8 mouse cellular contexts compared by ENCODE assay signal in genomic region chr5:111619974-111620373, GRCm38 (mm10).
A peak's percentile ranks its signal among the peaks of the same experiment; 100 is the strongest.
DNase-seq lines count a peak whose midpoint lies in the region; ATAC-seq and TF ChIP-seq lines count a peak whose summit lies in the region.

No protein-coding gene starts in this region.

- no peak for TF ChIP-seq CTCF in forebrain, postnatal 0 days (IDR thresholded peaks at IDR 0.05; ENCODE audit: low read depth)
- TF ChIP-seq CTCF in kidney, adult 2 months (conservative IDR thresholded peaks at IDR 0.05; ENCODE audit: insufficient read depth, insufficient read length, low read depth, low read length) = no peak

- H3K9ac ChIP-seq in liver, embryonic 16.5 days (ENCODE audit: low read depth, low read length) = no peak overlapping the region
- no peak overlapping the region for H3K9ac ChIP-seq in liver, embryonic 12.5 days
- 0 out of 2 replicates have a peak overlapping the region, but pooled peaks have one; percentile 14 for H3K9ac ChIP-seq in forebrain, postnatal 0 days
- 0 out of 2 replicates have a peak overlapping the region, but pooled peaks have one; percentile 20 for H3K9ac ChIP-seq in midbrain, embryonic 16.5 days (ENCODE audit: low read depth, low read length)
- no peak overlapping the region for H3K9ac ChIP-seq in liver, embryonic 11.5 days (ENCODE audit: low read depth, low read length)

- no peak for DNase-seq in forebrain, postnatal 0 days
- peak; percentile 17 for DNase-seq in kidney, adult 2 months
- no peak for DNase-seq in embryo, embryonic 10.5 days (ENCODE audit: low spot score)
- DNase-seq in thymus, postnatal 0 days (ENCODE audit: low spot score) = no peak
- DNase-seq in liver, embryonic 11.5 days (ENCODE audit: low spot score) = no peak

- 28% methylated on average over 9 of the region's 9 CpGs for WGBS in liver, embryonic 16.5 days (ENCODE audit: insufficient replicate concordance)
- 34% methylated on average over 9 of the region's 9 CpGs for WGBS in liver, embryonic 12.5 days (ENCODE audit: insufficient replicate concordance)
- WGBS in forebrain, postnatal 0 days = 24% methylated on average over 9 of the region's 9 CpGs
- 48% methylated on average over 9 of the region's 9 CpGs for WGBS in kidney, adult 2 months
- 30% methylated on average over 8 of the region's 9 CpGs for WGBS in midbrain, embryonic 16.5 days
- WGBS in liver, embryonic 11.5 days = 43% methylated on average over 9 of the region's 9 CpGs

- H3K4me2 ChIP-seq in liver, embryonic 16.5 days (ENCODE audit: low read depth, low read length) = no peak overlapping the region
- no peak overlapping the region for H3K4me2 ChIP-seq in liver, embryonic 12.5 days
- no peak overlapping the region for H3K4me2 ChIP-seq in forebrain, postnatal 0 days (ENCODE audit: low read depth)
- H3K4me2 ChIP-seq in midbrain, embryonic 16.5 days (ENCODE audit: low read length) = no peak overlapping the region
- H3K4me2 ChIP-seq in liver, embryonic 11.5 days = no peak overlapping the region

- no peaks in the 10 kb centered on the region for H3K36me3 ChIP-seq in liver, embryonic 16.5 days (ENCODE audit: control insufficient read depth, insufficient read depth)
- H3K36me3 ChIP-seq in liver, embryonic 12.5 days = no peaks in the 10 kb centered on the region
- H3K36me3 ChIP-seq in forebrain, postnatal 0 days (ENCODE audit: insufficient read depth) = no peaks in the 10 kb centered on the region
- no peaks in the 10 kb centered on the region for H3K36me3 ChIP-seq in kidney, adult 2 months (ENCODE audit: control insufficient read depth, insufficient read depth, low read length)
- no peaks in the 10 kb centered on the region for H3K36me3 ChIP-seq in midbrain, embryonic 16.5 days (ENCODE audit: control insufficient read depth, insufficient read depth, low read length)
- H3K36me3 ChIP-seq in liver, embryonic 11.5 days (ENCODE audit: control insufficient read depth, insufficient read depth, low read length) = no peaks in the 10 kb centered on the region

- no peak for TF ChIP-seq POLR2A in kidney, adult 2 months (IDR thresholded peaks at IDR 0.05; ENCODE audit: low read depth, low read length)

- no peak overlapping the region for H3K27ac ChIP-seq in liver, embryonic 16.5 days (ENCODE audit: low read length)
- H3K27ac ChIP-seq in liver, embryonic 12.5 days = no peak overlapping the region
- no peak overlapping the region for H3K27ac ChIP-seq in forebrain, postnatal 0 days (ENCODE audit: low read depth, low read length)
- H3K27ac ChIP-seq in kidney, adult 2 months (ENCODE audit: insufficient read depth, low read depth, low read length) = no peak overlapping the region
- H3K27ac ChIP-seq in midbrain, embryonic 16.5 days (ENCODE audit: low read length) = no peak overlapping the region
- no peak overlapping the region for H3K27ac ChIP-seq in liver, embryonic 11.5 days (ENCODE audit: low read depth, low read length)

- no peaks in the 10 kb centered on the region for H3K4me1 ChIP-seq in liver, embryonic 16.5 days (ENCODE audit: control insufficient read depth, low read depth, low read length)
- no peaks in the 10 kb centered on the region for H3K4me1 ChIP-seq in liver, embryonic 12.5 days
- H3K4me1 ChIP-seq in forebrain, postnatal 0 days (ENCODE audit: insufficient read depth) = peaks cover 3% of the 10 kb centered on the region; the same call in 1 of the 2 replicates
- no peaks in the 10 kb centered on the region for H3K4me1 ChIP-seq in kidney, adult 2 months (ENCODE audit: control insufficient read depth, insufficient read depth, low read length)
- H3K4me1 ChIP-seq in midbrain, embryonic 16.5 days (ENCODE audit: control insufficient read depth, insufficient read depth, low read length) = peaks cover 9% of the 10 kb centered on the region
- H3K4me1 ChIP-seq in liver, embryonic 11.5 days (replicated peaks; ENCODE audit: control insufficient read depth, insufficient read depth, low read length) = no peaks in the 10 kb centered on the region

- 0 out of 2 replicates have a peak, but pooled peaks have one; percentile 11 for ATAC-seq in liver, embryonic 16.5 days (ENCODE audit: low read depth)
- ATAC-seq in liver, embryonic 12.5 days = no peak
- ATAC-seq in forebrain, postnatal 0 days = peak; percentile 38
- 0 out of 2 replicates have a peak, but pooled peaks have one; percentile 44 for ATAC-seq in midbrain, embryonic 16.5 days
- no peak for ATAC-seq in liver, embryonic 11.5 days (replicated peaks; ENCODE audit: low FRiP score)

- H3K4me3 ChIP-seq in liver, embryonic 16.5 days (ENCODE audit: low read depth, low read length) = no peak overlapping the region
- H3K4me3 ChIP-seq in liver, embryonic 12.5 days = no peak overlapping the region
- no peak overlapping the region for H3K4me3 ChIP-seq in forebrain, postnatal 0 days (ENCODE audit: low read depth, low read length)
- H3K4me3 ChIP-seq in kidney, adult 2 months (ENCODE audit: insufficient read depth, low read depth, low read length) = no peak overlapping the region
- no peak overlapping the region for H3K4me3 ChIP-seq in midbrain, embryonic 16.5 days (ENCODE audit: low read depth, low read length)
- H3K4me3 ChIP-seq in liver, embryonic 11.5 days (ENCODE audit: low read depth, low read length) = no peak overlapping the region

- H3K27me3 ChIP-seq in liver, embryonic 16.5 days (ENCODE audit: control insufficient read depth, insufficient read depth, low read depth, low read length) = no peaks in the 10 kb centered on the region
- H3K27me3 ChIP-seq in liver, embryonic 12.5 days (replicated peaks) = peaks cover 13% of the 10 kb centered on the region
- H3K27me3 ChIP-seq in forebrain, postnatal 0 days (ENCODE audit: insufficient read depth, low read length) = no peaks in the 10 kb centered on the region
- H3K27me3 ChIP-seq in kidney, adult 2 months (replicated peaks; ENCODE audit: control insufficient read depth, insufficient read depth, low read length) = no peaks in the 10 kb centered on the region
- no peaks in the 10 kb centered on the region for H3K27me3 ChIP-seq in midbrain, embryonic 16.5 days (ENCODE audit: control insufficient read depth, insufficient read depth, low read depth, low read length)
- H3K27me3 ChIP-seq in liver, embryonic 11.5 days (replicated peaks; ENCODE audit: control insufficient read depth, insufficient read depth, low read length) = peaks cover 4% of the 10 kb centered on the region; the same call in 1 of the 2 replicates

- H3K9me3 ChIP-seq in liver, embryonic 16.5 days (replicated peaks; ENCODE audit: control insufficient read depth, low read length) = no peaks in the 10 kb centered on the region
- no peaks in the 10 kb centered on the region for H3K9me3 ChIP-seq in liver, embryonic 12.5 days (replicated peaks)
- no peaks in the 10 kb centered on the region for H3K9me3 ChIP-seq in forebrain, postnatal 0 days (ENCODE audit: low read length)
- H3K9me3 ChIP-seq in midbrain, embryonic 16.5 days (replicated peaks; ENCODE audit: control insufficient read depth, low read length, poor library complexity, severe bottlenecking) = no peaks in the 10 kb centered on the region
- no peaks in the 10 kb centered on the region for H3K9me3 ChIP-seq in liver, embryonic 11.5 days (ENCODE audit: control insufficient read depth, low read length)

Comparison
In these comparisons a context has a peak if more than half of its experiments do, and no peak if none do; other contexts are left out.
1. ATAC-seq: peak in liver, embryonic 16.5 days (single experiment), forebrain, postnatal 0 days (single experiment) and midbrain, embryonic 16.5 days (single experiment); none in liver, embryonic 12.5 days (single experiment) and liver, embryonic 11.5 days (single experiment).
2. H3K9ac ChIP-seq: peak in forebrain, postnatal 0 days (single experiment) and midbrain, embryonic 16.5 days (single experiment); none in liver, embryonic 16.5 days (single experiment), liver, embryonic 12.5 days (single experiment) and liver, embryonic 11.5 days (single experiment).